Mouse (Mus musculus): ENCODE measurements around the gene Calhm1.

Calhm1 gene

DNA sequence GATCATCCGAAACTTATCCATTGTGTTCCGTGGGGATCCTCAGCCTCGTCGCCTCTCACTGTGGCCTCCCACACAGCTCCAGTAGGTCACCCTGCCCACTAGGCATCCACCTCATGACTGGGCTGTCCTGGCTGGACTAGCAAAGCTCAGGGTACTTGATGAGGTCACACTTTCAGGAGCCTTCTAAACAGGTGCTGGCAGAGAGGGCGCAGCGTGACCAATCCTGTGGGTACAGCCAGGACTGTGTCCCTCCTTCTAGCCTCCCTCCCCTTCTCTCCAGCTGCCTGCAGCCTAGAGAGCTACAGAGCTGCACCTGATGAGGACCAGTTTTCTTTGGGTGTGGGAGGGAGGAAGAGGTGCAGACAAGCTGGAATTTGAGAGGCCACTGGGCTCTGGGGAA, at the start of gene Calhm1:
Calhm1 (minus strand) TSS at position 101 of the 400 bp plus-strand sequence.
- no peak for DNase-seq (ENCODE audit: low read depth)

DNA sequence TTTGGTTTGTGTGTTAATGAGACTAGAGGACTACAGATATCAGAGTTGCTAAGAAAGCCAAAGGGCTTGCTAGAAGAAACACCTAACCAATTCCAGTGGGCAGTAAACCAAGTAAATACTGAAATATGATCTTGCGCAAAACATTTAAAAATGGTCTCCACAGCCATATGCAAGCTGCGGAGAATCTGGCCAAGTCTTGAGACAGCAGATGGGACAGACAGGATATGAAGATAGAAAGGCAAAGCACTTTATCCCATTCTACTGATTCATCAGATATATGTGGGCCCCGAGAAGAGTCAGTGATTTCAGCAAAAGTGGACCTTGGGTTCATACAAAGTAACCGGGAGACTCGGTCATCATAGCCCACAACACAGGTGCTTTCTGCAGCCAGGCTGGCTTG, 48.1 kb upstream of the Calhm1 start:
- DNase-seq (ENCODE audit: low read depth) = no peak

- DNase-seq (ENCODE audit: low read depth) = no peak
Observed at GRCm38 (mm10) chr19:47188515-47189128, 44.6 kb upstream of the Calhm1 start.

- DNase-seq (ENCODE audit: low read depth) = no peak
Observed at GRCm38 (mm10) chr19:47186514-47187275, 42.6 kb upstream of the Calhm1 start.

DNA sequence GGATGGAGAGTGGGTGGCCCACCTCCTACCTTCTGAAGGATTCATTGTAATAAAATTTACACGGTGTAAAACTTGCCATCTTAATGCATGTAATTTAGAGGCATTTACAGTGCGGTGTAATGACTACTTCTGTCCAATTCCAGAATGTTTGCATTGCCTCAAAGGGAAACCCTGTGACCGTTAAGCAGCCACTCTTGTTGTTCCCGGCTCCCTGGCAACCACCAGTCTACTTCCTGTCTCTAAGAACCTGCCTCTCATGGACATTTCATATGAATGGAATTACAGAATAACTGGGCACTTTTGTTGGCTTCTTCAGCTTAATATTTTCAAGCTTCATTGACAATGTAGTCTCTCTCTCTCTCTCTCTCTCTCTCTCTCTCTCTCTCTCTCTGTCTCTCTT, 40.7 kb upstream of the Calhm1 start:
- no peak for DNase-seq (ENCODE audit: low read depth)

GRCm38 (mm10) chr19:47184221-47184620, 40.2 kb upstream of the Calhm1 start:
- no peak for DNase-seq (ENCODE audit: low read depth)

- DNase-seq (ENCODE audit: low read depth) = no peak
Observed at GRCm38 (mm10) chr19:47180011-47180410, 36.0 kb upstream of the Calhm1 start.

DNA sequence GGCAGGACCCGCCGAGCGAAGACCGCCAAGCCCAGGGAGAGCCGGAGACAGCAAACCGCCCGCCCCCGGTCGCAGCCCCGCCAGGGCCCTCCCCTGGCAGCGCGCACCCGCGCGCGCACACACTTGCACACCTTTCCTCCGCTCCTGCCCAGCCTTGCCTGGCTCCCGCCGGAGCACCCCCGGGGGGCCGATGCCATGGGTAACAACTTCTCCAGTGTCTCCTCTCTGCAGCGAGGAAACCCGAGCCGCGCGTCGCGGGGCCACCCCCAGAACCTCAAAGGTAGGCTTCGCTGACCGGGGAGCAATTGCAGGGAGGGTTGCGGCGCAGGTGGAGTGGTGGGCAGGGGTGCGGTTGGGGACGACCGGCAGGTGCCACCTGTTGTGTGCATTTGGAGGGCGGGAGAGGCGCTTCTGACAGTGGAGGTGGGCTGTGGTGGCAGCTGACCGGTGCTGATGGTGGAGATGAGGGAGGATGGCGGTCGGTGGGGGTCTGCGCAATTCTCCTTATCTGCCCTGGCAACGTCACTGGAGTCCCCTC, 35.3 kb upstream of the Calhm1 start:
- no peak for DNase-seq (ENCODE audit: low read depth)

DNA sequence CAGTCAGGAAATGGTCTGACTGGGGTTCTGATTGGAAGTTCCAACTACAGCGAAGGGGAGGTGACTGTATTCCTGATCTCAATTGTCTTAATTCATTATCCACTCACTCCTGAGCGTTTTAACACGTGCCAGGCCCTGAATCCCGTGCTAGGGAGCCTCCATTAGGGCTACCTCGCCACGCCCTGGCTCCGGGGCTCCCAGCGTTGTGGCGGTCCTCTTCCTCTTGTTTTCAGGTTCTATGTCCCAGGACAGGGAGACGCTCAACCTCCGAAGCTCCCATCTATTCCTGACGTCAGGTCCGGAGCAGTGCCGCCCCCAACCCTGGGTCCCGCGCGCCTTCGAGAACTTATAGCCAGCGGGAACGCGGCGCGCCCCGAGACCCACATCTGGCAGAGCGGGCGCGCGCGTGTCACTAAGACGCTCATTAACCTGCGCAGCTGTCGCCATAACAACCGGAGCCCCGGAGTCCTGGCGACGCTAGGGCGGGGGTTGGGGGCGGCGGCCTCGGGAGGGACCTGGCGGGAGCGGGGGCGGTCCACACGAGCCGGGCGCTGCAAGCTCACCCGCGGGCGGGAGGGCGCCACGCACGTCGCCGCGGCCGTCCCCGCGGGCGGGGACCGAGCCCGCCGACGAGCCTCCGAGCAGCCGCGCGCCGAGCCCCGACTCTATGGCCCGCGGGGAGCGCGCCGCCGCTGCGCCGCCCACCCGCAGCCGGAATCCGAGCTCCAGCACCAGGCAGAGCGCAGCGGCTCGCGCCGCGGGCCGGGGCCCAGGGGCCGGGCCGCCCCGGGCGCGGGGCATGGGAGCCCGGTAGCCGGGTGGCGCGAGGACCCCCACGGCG, 34.6 kb upstream of the Calhm1 start, which contains the start of gene Neurl1a:
Neurl1a (plus strand) TSS at position 390 of the 841 bp plus-strand sequence.
- no peak for DNase-seq (ENCODE audit: low read depth)

DNA sequence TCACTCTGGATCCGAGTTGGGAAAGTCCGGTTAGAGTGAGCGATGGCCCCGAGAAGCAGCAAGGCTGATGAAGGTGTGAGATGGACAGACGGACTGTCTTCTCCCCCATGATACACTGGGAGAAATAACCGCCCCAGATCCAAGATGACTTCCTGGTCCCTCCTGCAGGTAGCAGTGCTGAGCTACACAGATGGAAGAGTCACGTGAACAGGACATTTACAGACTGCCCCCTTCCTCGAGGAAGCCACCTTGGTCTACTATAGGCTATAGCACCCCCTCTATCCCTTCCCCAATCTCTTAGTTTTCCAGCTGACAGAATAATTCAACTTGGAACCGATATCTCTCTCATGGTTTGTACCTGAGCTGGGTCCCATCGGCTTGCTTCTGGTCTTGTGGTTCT, 33.9 kb upstream of the Calhm1 start:
- DNase-seq (ENCODE audit: low read depth) = no peak

- DNase-seq (ENCODE audit: low read depth) = no peak
Observed at GRCm38 (mm10) chr19:47176916-47177505, 33.0 kb upstream of the Calhm1 start.

GRCm38 (mm10) chr19:47175472-47175871, 31.4 kb upstream of the Calhm1 start:
- DNase-seq (ENCODE audit: low read depth) = no peak

DNA sequence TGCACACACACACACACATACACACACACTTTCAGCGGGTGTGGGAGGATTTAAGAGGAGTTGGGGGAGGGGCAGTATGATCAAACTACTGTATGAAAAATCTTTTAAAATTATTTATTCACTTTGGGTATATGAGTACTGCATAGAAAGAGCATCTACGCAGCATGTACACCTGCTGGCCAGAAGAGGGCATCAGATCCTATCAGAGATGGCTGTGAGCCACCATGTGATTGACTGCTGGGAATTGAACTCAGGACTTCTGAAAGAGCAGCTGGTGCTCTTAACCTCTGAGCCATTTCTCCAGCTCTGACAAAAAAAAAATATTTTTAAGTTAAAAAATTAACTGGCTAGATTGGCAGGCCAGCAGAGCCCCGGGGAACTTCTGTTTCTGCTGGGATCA, 30.5 kb upstream of the Calhm1 start:
- DNase-seq (ENCODE audit: low read depth) = peak; percentile 26

GRCm38 (mm10) chr19:47168793-47169412, 24.8 kb upstream of the Calhm1 start:
- DNase-seq (ENCODE audit: low read depth) = peak; percentile 84

DNA sequence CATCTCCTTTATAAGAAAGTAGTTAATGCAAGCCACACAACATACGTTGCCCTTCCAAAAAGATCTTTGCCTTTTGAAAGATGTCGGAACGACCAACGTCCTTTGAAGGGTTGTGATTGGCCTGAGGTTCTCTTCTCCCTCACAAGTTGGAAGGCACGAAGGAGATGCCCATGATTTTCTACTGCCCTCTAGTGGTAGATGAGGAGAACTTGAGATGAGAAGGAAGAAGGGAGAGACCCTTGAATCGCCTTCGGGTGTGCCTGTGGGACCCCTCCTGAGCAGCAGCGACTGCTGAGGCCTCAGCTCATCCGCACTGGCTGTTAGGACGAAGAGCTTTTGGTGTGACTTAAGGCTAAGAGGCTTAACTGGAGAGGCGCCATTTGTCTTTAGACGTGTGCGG, 24.2 kb upstream of the Calhm1 start:
- DNase-seq (ENCODE audit: low read depth) = peak; percentile 73

- DNase-seq (ENCODE audit: low read depth) = peak; percentile 12
Observed at GRCm38 (mm10) chr19:47167617-47168214, 23.7 kb upstream of the Calhm1 start.

- DNase-seq (ENCODE audit: low read depth) = no peak
Observed at GRCm38 (mm10) chr19:47166758-47167157, 22.7 kb upstream of the Calhm1 start.

- DNase-seq (ENCODE audit: low read depth) = no peak
Observed at GRCm38 (mm10) chr19:47163176-47163744, 19.2 kb upstream of the Calhm1 start.

DNA sequence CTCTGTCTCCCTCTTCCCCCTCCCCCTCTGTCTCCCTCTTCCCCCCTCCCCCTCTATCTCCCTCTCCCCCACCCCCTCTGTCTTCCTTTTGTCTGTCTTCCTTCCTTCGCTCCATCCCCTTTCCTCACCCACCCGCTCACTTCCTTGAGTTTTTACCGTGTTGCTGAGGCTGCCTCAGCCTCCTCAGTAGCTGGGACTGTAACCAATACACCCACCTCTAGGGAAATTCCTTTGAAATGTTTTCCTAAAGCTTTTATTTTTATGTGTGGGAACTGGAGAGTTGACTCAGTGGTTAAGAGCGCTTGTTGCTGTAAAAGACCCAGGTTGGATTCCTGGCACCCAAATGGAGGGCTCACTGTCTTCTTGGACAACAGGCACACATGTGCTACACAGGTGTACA, 17.6 kb upstream of the Calhm1 start:
- no peak for DNase-seq (ENCODE audit: low read depth)

DNA sequence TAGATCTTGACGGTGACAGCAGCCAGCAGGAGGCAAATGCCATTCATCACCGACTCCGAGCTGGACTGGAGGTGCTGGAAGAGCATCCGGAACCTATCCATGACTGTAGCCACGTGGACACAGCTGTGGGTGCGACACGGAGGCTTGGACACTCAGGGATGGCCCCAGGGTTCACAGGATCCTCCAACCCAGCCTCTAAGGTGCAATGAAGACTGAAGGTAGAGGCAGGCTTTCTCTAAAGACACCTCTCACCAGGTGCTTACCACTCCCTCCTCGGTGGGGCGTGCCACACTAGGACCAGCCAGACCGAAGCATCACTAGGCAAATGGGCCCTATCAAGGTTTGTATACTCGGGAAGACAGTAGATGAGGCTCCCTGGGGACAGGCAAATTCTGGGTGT, 13.6 kb upstream of the Calhm1 start, which contains the start of gene Calhm3:
Calhm3 (minus strand) TSS at position 101 of the 400 bp plus-strand sequence.
- DNase-seq (ENCODE audit: low read depth) = no peak

DNA sequence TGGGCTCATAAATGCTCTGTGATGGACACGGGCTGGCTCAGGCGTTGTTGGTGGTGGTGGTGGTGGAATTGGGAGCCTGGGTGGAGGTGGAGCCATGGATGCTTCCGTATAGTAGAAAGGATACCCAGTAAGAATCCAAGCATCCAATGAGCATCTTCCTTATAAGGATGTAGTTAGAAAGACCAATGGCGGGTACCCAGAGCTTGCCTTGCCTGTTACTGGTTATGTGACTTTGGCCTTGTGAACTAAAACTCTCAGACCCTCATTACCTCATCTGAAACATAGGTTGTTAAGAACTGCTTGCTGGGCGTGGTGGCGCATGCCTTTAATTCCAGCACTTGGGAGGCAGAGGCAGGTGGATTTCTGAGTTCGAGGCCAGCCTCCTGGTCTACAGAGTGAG, 9.7 kb upstream of the Calhm1 start:
- no peak for DNase-seq (ENCODE audit: low read depth)
